Mouse (Mus musculus) liver, embryonic 12.5 days (tissue): Measurements from ENCODE around the gene Thap12. TPM values are rescaled to one million over a fixed set of nuclear protein-coding genes. Genes with fewer than 3 reads are reported as not detected.

Experiments
- ATAC-seq: fragments of 200-750 bp; cut with Nextera tagmentation; 2 replicates; pipeline ENCODE4 v1.8.0; 2017; ENCODE audit warnings: moderate number of reproducible peaks, mild to moderate bottlenecking, moderate library complexity
- H3K27ac ChIP-seq: fragments of 300-500 bp; sonication (generic); 2 replicates; pipeline ENCODE4 v1.5.1; 2016; ENCODE audit warnings: mild to moderate bottlenecking
- H3K27me3 ChIP-seq: fragments of 300-500 bp; sonication (generic); replicated peaks from 2 replicates; pipeline ENCODE4 v1.6.1; 2016; ENCODE audit warnings: mild to moderate bottlenecking, moderate library complexity
- H3K36me3 ChIP-seq: fragments of 300-500 bp; sonication (generic); 2 replicates; pipeline ENCODE4 v1.6.1; 2016; ENCODE audit warnings: mild to moderate bottlenecking, moderate library complexity
- H3K4me1 ChIP-seq: fragments of 300-500 bp; sonication (generic); 2 replicates; pipeline ENCODE4 v1.6.1; 2016
- H3K4me2 ChIP-seq: fragments of 300-500 bp; sonication (generic); 2 replicates; pipeline ENCODE4 v1.6.1; 2016; ENCODE audit warnings: mild to moderate bottlenecking, moderate library complexity
- H3K4me3 ChIP-seq: fragments of 300-500 bp; sonication (generic); 2 replicates; pipeline ENCODE4 v1.5.1; 2016; ENCODE audit warnings: mild to moderate bottlenecking, moderate library complexity
- H3K9ac ChIP-seq: fragments of 300-500 bp; sonication (generic); 2 replicates; pipeline ENCODE4 v1.6.1; 2016; ENCODE audit warnings: mild to moderate bottlenecking, moderate library complexity
- H3K9me3 ChIP-seq: fragments of 300-500 bp; sonication (generic); replicated peaks from 2 replicates; pipeline ENCODE4 v1.6.1; 2016; ENCODE audit warnings: mild to moderate bottlenecking, moderate library complexity
- WGBS: fragments of 180-500 bp; shearing (Covaris S2); methylation state at CpG from one replicate; pipeline ENCODE4 v1.1.7; 2016; ENCODE audit not compliant: insufficient replicate concordance; 5-methylcytosine and 5-hydroxymethylcytosine counted together
- polyA plus RNA-seq: library from polyadenylated mRNA; unstranded; fragments of >200 nt; fragmentation: Nextera tagmentation; extraction: Ambion mirVana; gene quantifications from 2 replicates; pipeline ENCODE4 v1.2.1, GENCODE M21; 2016

Gene Thap12
- polyA plus RNA-seq: 27.7 and 28.9 TPM in 2 replicates

DNA sequence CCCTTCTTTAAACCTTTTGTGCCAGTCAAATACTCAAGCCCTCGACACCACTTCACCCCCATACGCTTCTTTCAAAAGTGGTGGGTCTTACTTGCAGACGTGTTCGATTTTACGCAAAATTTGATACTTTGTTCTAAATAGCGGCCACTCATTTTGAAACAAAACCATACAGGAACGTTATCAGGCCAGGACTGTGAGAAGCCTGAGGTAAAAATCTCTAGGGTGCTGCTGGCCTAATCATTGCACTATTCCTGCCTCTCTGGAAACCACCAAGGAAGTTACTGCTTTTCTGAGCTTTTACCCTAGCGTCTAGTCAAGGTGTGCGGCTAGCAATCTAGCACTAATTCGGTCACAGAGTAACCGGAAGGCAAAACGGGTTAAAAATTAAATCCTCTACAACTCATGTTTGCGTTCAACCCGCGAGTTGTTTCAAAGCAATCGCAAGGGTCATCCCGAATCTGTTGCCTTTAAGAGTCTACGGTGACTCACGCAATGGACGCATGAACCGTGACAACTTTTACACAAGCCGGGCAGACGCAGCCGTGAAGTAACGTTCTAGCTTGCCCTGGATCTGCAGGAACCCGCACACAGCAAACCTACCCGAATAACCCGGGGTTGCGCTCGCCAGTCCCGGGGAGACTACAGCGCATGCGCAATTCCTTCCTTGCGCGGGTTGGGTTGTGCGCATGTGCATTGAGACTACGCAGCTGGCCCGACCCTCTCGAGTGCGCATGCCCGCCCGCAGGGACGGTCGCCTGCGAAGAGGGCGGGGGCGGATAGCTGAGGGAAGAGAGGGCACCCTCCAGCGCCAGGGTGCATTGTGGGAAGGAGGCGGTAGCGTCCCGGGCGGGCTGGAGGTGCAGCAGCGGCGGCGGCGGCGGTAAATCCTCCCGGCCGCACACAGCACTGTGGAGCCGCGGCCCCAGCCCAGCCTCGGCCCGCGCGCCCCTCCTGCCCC is at the start of gene Thap12:
TSS of gene Thap12 (plus strand) at position 821 of the 958 bp plus-strand sequence.
- 1% methylated on average over 63 of the region's 65 CpGs for WGBS
- peak; percentile 97 for ATAC-seq
- H3K36me3 ChIP-seq: no peaks in the 10 kb centered on the region; the same call in 1 of the 2 replicates

DNA sequence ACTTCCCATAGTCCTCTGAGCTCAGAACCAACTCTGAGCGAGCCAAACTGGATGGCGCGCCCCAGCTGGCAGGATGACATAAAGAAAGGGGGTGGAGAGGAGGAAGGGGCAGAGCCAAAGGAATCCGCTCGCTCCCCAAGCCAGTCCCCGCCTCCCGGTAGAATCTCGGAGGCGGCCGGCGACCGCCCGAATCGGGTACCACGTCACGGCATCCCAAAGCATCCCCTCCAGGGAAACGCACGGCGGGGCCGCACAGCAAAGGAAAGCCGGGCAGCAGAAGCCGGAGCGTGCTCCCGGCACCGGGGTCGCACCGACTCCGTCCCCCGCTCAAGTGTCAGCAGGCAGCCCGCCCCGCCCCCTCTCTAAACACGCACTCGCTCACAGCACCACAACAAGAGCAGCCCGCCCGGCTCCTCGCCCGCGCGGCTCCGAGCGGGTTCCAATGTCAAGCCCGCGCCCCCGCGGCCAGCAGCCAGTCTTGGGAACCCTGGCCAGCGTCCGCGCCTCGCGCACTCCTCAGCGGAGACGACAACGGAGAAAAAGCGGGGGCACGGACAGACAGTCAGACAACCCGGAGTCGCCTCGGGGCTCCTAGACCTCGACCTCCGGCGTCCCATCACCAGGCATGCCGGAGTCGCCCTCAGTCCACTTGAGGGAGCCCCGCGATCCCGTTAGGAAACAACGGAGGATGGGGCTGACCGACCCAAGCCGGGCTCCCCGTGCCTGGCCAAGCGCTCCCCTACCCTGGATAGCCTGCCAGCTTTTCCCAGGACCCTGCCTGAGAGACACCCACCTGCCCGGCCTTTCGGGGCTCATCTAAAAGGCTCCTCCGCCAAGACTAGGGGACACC is 47.0 kb upstream of the Thap12 start:
- peak overlapping the region; percentile 100 for H3K4me3 ChIP-seq
- no peaks in the 10 kb centered on the region for H3K27me3 ChIP-seq
- no peaks in the 10 kb centered on the region for H3K9me3 ChIP-seq
- H3K9ac ChIP-seq: peak overlapping the region; percentile 96
- H3K27ac ChIP-seq: peak overlapping the region; percentile 95
- peak; percentile 69 for ATAC-seq
- under 1% methylated on average over 73 of the region's 74 CpGs for WGBS
- peaks cover 48% of the 10 kb centered on the region for H3K36me3 ChIP-seq
- peak overlapping the region; percentile 90 for H3K4me2 ChIP-seq
- peaks cover 31% of the 10 kb centered on the region for H3K4me1 ChIP-seq

More for the DNA sequence above, at the start of gene Thap12:
- Histone ChIP-seq H3K4me2 (peak within 1 kb of the TSS; percentile 91), H3K9ac (peak within 1 kb of the TSS; percentile 96), H3K27me3 (no peaks in the 10 kb centered on the region), H3K4me3 (peak within 1 kb of the TSS; percentile 99), H3K27ac (peak within 1 kb of the TSS; percentile 89), H3K4me1 (peaks cover 37% of the 10 kb centered on the region), H3K9me3 (no peaks in the 10 kb centered on the region)

DNA sequence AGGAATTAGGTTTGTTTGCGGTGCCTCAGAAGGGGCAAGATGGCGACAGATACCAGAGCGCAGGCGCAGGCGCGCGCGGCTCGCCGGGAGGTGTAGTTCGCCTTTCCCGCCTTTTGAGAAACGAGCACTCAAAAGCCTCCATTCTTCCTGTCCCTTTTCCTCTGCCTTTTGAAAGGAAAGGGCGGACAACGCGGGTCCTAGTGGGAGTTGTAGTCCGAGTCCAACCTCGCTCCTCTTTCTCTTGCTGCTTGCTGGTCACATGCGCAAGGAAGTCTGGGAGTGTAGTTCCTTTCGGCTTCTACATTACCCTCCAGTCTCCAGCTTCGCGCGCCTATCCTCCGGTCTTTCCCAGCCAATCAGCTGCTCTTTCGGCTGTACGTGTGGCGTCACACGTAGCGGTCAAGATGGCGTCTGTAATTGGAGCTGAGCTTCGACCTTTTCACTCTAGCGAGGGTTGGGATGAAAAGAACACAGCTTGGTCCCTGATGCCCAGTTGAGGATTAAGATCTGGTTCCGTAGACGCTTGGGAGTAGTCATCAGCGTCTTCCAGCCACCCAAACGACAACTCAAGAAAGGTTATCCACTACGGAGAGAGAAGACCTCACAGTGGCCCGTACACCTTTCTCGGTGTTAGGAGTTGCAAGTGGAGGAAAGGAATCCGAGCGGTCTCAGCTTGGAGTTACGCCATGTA is 46.2 kb upstream of the Thap12 start, which contains the start of gene Emsy:
TSS of gene Emsy (minus strand) at position 253 of the 691 bp plus-strand sequence.
- peak; percentile 94 for ATAC-seq
- Histone ChIP-seq H3K4me2 (peak within 1 kb of the TSS; percentile 90), H3K9me3 (no peaks in the 10 kb centered on the region), H3K36me3 (peaks cover 40% of the 10 kb centered on the region), H3K27ac (peak within 1 kb of the TSS; percentile 95), H3K27me3 (no peaks in the 10 kb centered on the region), H3K4me1 (peaks cover 31% of the 10 kb centered on the region), H3K4me3 (peak within 1 kb of the TSS; percentile 100), H3K9ac (peak within 1 kb of the TSS; percentile 96)
- WGBS: 1% methylated on average over 42 of the region's 42 CpGs

DNA sequence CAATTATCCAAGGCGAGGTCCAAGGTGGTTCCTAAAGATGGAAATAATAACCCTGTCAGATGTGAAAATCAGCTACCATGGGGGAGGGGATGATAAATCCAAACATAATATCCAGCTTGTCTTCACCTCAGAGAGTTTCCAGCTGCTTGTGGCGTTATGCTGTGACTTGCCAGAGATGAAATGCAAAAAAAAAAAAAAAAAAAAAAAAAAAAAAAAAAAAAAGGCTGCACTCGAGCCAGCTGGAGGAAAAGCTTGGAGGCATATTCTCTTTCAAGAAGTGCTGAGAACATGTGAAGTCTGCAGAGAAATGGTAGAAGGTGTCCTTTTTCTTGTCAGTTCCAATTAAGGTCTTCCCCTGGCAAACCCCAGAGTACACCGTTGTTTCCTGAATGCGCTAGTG is 37.7 kb upstream of the Thap12 start:
- Histone ChIP-seq H3K4me2 (no peak overlapping the region), H3K27me3 (no peaks in the 10 kb centered on the region), H3K36me3 (peaks cover 5% of the 10 kb centered on the region; the same call in 1 of the 2 replicates), H3K27ac (no peak overlapping the region), H3K9me3 (no peaks in the 10 kb centered on the region), H3K4me3 (no peak overlapping the region), H3K9ac (no peak overlapping the region), H3K4me1 (no peaks in the 10 kb centered on the region)
- WGBS: 68% methylated on average over 5 of the region's 5 CpGs
- ATAC-seq: no peak

DNA sequence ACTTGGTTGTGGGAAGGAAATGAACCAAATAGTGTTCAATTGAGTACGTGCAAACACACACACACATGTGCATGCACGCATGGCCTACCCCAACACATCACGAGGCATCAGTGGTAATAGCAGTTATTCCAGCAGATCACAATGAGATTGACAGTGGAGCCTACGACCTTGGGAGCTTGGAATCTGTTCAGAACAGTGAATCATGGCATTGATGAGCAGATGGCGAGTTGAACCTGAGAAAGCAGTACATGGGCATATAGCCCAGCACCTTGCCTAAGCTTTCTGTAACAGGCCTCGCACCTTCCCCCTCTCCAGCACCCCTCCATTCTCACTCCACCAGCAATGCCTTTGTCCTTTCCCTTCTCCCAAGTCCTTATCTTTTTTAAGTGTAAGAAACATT is 37.2 kb upstream of the Thap12 start:
- ATAC-seq: no peak
- Histone ChIP-seq H3K27ac (no peak overlapping the region), H3K4me1 (no peaks in the 10 kb centered on the region; the same call in 1 of the 2 replicates), H3K27me3 (no peaks in the 10 kb centered on the region), H3K9me3 (no peaks in the 10 kb centered on the region), H3K4me3 (no peak overlapping the region), H3K9ac (no peak overlapping the region), H3K4me2 (no peak overlapping the region), H3K36me3 (no peaks in the 10 kb centered on the region; the same call in 1 of the 2 replicates)
- 77% methylated on average over 6 of the region's 6 CpGs for WGBS

DNA sequence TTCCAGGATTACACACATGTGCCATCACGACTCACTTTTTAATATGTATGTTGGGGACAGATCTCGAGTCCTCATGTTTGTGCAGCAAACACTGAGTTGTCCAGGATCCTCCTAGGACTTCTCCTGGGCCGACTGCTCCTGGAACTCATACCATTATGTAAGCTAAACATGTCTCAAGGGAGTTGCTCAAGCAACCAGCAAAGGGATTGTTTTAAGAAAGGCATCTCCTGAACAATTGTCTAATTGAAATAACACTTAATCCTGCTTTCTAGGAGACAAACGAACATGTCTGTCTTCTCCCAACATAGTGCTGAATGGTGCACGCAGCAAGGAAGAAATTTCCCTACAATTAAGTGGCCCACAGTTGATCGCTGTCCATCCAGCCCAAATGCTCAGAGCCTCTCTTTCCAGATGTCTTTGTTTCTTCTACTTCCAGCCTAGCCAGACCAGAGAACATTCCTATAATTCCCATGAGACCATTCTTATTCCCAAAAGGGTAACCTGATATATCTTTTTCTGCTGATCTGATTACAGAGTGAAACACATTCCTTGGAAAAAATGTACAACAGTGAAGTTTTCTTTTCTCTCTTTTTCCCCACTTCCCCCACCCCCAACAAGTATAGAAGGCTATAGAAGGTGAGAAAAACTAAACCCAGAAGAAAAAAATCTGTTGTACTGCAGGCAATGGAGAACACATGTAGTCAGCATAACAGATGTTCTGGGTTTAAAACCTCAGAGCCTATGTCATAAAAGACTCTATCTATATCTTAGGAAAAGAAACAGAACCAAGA is 34.8 kb upstream of the Thap12 start:
- H3K4me1 ChIP-seq: peaks cover 10% of the 10 kb centered on the region
- no peaks in the 10 kb centered on the region for H3K9me3 ChIP-seq
- H3K4me3 ChIP-seq: no peak overlapping the region
- no peak overlapping the region for H3K9ac ChIP-seq
- ATAC-seq: no peak
- no peak overlapping the region for H3K4me2 ChIP-seq
- no peak overlapping the region for H3K27ac ChIP-seq
- 61% methylated on average over 6 of the region's 6 CpGs for WGBS
- H3K27me3 ChIP-seq: no peaks in the 10 kb centered on the region; the same call in 1 of the 2 replicates
- H3K36me3 ChIP-seq: no peaks in the 10 kb centered on the region

DNA sequence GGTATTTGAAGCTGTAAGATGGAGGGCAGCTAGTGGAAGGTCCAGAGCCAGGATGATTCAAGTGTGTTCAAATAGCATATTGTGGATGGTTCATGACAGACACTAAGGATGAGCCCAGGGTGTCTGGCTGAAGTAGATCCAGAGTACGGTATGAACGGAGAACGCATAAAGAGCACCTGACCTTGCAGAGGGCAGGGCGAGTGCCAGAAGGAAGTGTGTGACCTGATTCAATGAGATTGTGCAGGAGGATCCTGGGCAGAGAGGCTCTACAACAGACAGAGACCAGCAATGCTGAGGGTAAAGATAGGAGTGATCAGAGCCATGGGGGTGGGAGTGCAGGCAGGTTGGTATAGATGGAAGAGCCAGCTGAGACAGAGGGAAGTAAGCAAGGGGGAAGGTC is 32.1 kb upstream of the Thap12 start:
- Histone ChIP-seq H3K27ac (no peak overlapping the region), H3K27me3 (no peaks in the 10 kb centered on the region; the same call in 1 of the 2 replicates), H3K4me1 (peaks cover 21% of the 10 kb centered on the region), H3K9me3 (no peaks in the 10 kb centered on the region), H3K4me2 (no peak overlapping the region), H3K36me3 (no peaks in the 10 kb centered on the region), H3K4me3 (no peak overlapping the region), H3K9ac (no peak overlapping the region)
- ATAC-seq: no peak
- 56% methylated on average over 4 of the region's 4 CpGs for WGBS

DNA sequence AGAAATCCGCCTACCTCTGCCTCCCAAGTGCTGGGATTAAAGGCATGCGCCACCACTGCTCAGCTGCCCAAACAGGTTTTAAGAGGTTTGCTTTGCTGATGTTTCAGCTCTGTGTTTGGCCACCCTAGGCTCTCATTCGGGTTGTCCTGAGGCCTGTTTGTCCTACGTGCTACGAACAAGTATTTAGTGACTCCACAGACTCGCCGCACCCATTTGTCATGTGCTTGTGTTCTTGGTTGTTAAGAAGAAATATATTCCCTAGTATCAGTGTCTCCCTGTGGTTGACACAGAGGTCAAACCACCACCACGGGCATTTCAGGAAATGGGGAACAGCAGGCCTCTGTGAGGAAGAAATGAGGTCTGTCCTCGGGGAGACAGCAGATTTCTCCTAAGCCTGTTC is 31.5 kb upstream of the Thap12 start:
- Histone ChIP-seq H3K4me3 (no peak overlapping the region), H3K4me2 (no peak overlapping the region), H3K27ac (no peak overlapping the region), H3K27me3 (peaks cover 3% of the 10 kb centered on the region; the same call in 1 of the 2 replicates), H3K36me3 (no peaks in the 10 kb centered on the region), H3K9me3 (no peaks in the 10 kb centered on the region), H3K4me1 (peaks cover 21% of the 10 kb centered on the region), H3K9ac (no peak overlapping the region)
- WGBS: 48% methylated on average over 9 of the region's 9 CpGs
- no peak for ATAC-seq

DNA sequence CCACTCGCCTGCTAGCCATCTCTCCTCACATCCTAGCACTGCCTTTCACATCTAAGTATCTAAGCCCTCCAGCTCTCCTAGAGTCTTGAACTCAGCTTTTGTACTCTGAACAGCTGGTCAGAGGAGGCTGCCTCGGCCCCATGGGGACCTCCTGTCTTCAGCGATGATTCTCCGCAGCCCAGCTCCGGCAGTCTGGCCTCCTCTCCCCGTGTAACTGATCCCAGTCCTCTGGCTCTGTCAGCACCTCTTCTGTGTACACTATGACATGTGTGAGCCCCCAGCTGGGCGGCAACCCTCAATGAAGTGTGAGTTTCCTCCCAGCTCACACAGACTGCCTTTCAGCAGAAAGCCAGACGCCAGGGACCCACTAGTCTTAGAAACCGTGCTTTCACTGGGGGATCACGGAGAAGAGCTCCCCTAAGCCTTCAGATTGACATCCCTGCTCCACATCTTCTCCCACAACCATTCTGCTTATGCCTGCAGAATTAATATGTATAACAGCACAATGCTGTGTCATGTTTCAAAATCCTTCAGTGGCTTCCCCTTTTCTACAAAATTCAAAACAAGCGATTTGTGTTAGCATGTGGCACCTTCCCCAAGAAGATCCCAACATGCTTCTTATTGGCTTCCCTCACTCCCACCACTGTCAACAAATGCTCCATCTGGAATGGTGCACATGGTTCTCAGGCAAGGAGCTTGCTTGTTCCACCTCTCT is 30.5 kb upstream of the Thap12 start:
- WGBS: 59% methylated on average over 11 of the region's 11 CpGs
- Histone ChIP-seq H3K4me2 (no peak overlapping the region), H3K9me3 (no peaks in the 10 kb centered on the region), H3K36me3 (no peaks in the 10 kb centered on the region), H3K27me3 (peaks cover 5% of the 10 kb centered on the region; the same call in 1 of the 2 replicates), H3K9ac (no peak overlapping the region), H3K4me1 (peaks cover 21% of the 10 kb centered on the region), H3K27ac (no peak overlapping the region), H3K4me3 (no peak overlapping the region)
- ATAC-seq: no peak

DNA sequence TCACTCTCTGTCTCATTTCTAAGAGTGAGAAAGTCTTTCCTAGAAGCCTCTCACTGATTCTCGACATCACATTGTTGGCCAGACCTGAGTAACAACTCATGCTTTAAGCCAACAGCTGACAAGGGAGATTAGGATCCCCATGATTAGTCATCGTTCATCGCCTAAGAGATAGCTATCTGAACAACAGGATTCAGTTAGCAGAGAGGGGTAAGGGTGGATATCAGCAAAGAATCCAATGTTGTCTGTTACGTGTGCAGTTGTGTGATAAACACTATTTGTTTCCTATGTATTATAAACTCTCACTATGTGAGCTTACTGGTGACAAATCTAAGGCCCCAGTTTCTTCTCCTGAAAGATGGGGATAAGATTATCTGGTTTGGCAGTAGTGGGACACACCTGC is 28.6 kb upstream of the Thap12 start:
- Histone ChIP-seq H3K27me3 (peaks cover 5% of the 10 kb centered on the region; the same call in 1 of the 2 replicates), H3K4me3 (no peak overlapping the region), H3K36me3 (no peaks in the 10 kb centered on the region), H3K9ac (no peak overlapping the region), H3K9me3 (no peaks in the 10 kb centered on the region), H3K4me2 (no peak overlapping the region), H3K4me1 (peaks cover 25% of the 10 kb centered on the region), H3K27ac (no peak overlapping the region)
- ATAC-seq: no peak
- WGBS: 29% methylated on average over 4 of the region's 4 CpGs
